ENCODE assay signal across 7 mouse cellular contexts in the genomic region with DNA sequence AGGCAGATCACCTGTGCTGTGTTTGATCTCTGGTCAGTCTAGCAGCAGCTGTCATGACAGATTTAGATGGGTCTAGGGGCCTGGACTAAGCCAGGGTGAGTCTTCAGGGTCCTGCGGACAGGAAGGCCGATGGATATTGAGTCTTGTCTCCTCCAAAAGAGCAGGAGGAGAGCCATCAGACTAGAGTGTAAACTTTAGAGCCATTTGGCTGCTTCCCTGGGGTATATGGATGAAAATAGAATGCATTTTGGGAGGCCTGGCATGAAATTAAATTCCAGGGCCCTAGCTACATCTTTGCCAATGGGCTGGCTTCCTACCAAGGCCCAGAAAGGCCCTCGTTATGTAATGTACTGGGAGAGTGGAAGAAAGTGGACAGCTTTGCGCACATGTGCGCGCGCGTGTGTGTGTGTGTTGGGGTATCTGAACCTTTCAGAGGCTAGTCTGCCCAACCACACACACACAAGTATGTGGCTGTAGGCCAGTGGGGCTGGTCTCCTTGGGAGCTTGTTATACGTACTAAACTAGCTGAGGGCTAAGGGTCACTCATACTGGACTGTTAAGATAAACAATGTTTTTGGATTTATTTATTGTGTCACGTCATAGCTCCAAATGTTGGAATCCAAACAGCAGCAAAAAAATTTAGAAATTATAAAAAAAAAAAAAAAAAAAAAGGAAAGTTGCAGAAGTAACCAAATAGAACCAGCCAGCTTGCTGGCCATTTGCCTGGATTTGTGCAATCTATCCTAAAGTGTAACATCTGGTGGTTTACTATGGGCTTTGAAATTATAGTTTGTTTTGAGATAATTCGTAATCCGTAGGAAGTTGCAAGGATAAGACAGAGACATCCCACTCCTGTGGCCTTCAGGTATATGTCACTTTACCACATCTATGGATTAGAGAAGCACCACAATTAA.
DNase-seq lines count a peak whose midpoint lies in the region; ATAC-seq lines count a peak whose summit lies in the region.

No protein-coding gene starts in this region.

- H3K27me3 ChIP-seq in hindbrain, embryonic 16.5 days (replicated peaks; ENCODE audit: control insufficient read depth, insufficient read depth, low read length): no peaks in the 10 kb centered on the region

- no peak overlapping the region; the same call in 1 of the 2 replicates for H3K27ac ChIP-seq in hindbrain, embryonic 16.5 days (ENCODE audit: low read depth, low read length)

- no peak overlapping the region for H3K4me2 ChIP-seq in hindbrain, embryonic 16.5 days (ENCODE audit: low read length)

- no peak overlapping the region for H3K9ac ChIP-seq in hindbrain, embryonic 16.5 days (ENCODE audit: low read depth, low read length)

- H3K4me1 ChIP-seq in hindbrain, embryonic 16.5 days (ENCODE audit: control insufficient read depth, insufficient read depth, low read depth, low read length): peaks cover 9% of the 10 kb centered on the region

- no peak overlapping the region for H3K4me3 ChIP-seq in hindbrain, embryonic 16.5 days (ENCODE audit: low read length)

- H3K9me3 ChIP-seq in hindbrain, embryonic 16.5 days (ENCODE audit: control insufficient read depth, low read length): no peaks in the 10 kb centered on the region

- no peaks in the 10 kb centered on the region for H3K36me3 ChIP-seq in hindbrain, embryonic 16.5 days (ENCODE audit: control insufficient read depth, insufficient read depth, low read length)

- DNase-seq in urinary bladder, postnatal 14 days (ENCODE audit: low spot score): peak; percentile 74
- DNase-seq in urinary bladder, postnatal 10 days (ENCODE audit: low spot score): no peak
- peak; percentile 86 to 91 for DNase-seq in cerebellum, postnatal 14 days
- peak; percentile 51 to 66 for DNase-seq in left cerebral cortex, adult 18-20 months (ENCODE audit: low spot score in 2 of 2)
- DNase-seq in right cerebral cortex, postnatal 4 days: peak; percentile 17

- WGBS in hindbrain, embryonic 16.5 days: 75% methylated on average over 12 of the region's 12 CpGs

- peak; percentile 47; the same call in 1 of the 2 replicates for ATAC-seq in hindbrain, embryonic 16.5 days
- ATAC-seq in megakaryocyte, adult 5-6 weeks (ENCODE audit: poor library complexity, severe bottlenecking): no peak
